Mouse (Mus musculus): ENCODE measurements at regions not wholly inside any gene's neighbourhood (a gene's known extent, or its start where the extent isn't known, plus 50 kb on each side); places are given as distances from the start of the nearest gene placed in this dataset.

DNA sequence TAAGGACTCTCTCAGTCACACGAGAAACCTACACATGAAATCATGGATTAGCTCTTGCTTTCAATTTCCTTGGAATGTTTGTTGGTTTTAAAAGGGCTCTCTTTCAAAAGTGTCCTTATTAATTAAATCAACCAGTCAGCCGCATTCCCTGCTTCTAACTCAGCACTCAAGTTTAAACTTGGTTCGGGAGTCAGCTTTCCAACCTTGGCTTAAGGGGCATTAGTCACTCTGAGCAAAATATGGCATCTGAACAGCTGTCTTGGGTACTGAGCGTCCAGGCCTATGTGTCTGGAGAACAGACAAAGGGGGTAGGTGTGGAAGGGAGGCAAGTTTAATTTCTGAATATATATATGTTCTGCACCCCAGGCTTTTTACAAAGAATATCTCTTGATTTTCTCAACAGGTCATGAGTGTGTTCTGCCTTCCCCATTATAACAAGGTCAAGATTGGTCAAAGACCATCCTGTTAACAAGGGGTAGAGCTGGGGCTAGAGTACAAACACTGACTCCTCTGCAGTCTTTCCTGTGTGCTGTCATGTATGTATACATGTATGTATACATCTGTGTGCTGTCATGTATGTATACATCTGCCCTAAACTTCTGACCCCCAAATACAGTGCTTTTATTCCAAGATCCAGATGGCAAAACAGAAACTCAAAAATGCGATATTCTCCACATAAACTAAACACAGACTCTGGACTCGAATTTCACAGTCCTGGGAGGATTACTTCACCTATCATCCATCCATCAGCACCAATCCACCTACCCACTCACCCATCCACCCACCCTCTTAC lies 106.8 kb upstream of the Jun start:
- no peak for TF ChIP-seq POLR2A (IDR thresholded peaks at IDR 0.05; ENCODE audit: insufficient read depth, low read depth, low read length)
- TF ChIP-seq EP300 (IDR thresholded peaks at IDR 0.05; ENCODE audit: insufficient read depth, low read depth, low read length) = no peak
- no peak for TF ChIP-seq CTCF (IDR thresholded peaks at IDR 0.05)
